Mouse (Mus musculus): ENCODE measurements around the gene Lsp1.

The Lsp1 gene

GRCm38 (mm10) chr7:142444171-142444570 is 16.4 kb upstream of the Lsp1 start:
- no peak for DNase-seq (ENCODE audit: low spot score in 2 of 2)

GRCm38 (mm10) chr7:142445324-142445723 is 15.3 kb upstream of the Lsp1 start:
- DNase-seq (ENCODE audit: low spot score in 2 of 2): no peak

- no peak for DNase-seq (ENCODE audit: low spot score in 2 of 2)
Observed at GRCm38 (mm10) chr7:142446264-142446663, 14.3 kb upstream of the Lsp1 start.

GRCm38 (mm10) chr7:142449038-142449617 is 11.5 kb upstream of the Lsp1 start:
- DNase-seq (ENCODE audit: low spot score in 2 of 2): no peak

GRCm38 (mm10) chr7:142454706-142455105 is 5.9 kb upstream of the Lsp1 start:
- no peak for DNase-seq (ENCODE audit: low spot score in 2 of 2)

- no peak for DNase-seq (ENCODE audit: low spot score in 2 of 2)
Observed at GRCm38 (mm10) chr7:142455251-142455650, 5.4 kb upstream of the Lsp1 start.

- DNase-seq (ENCODE audit: low spot score in 2 of 2): no peak
Observed at GRCm38 (mm10) chr7:142456806-142457205, 3.8 kb upstream of the Lsp1 start.

GRCm38 (mm10) chr7:142457227-142457811 is 3.3 kb upstream of the Lsp1 start:
- DNase-seq (ENCODE audit: low spot score in 2 of 2): no peak

GRCm38 (mm10) chr7:142458026-142458425 is 2.6 kb upstream of the Lsp1 start:
- DNase-seq (ENCODE audit: low spot score in 2 of 2): no peak

- DNase-seq (ENCODE audit: low spot score in 2 of 2): no peak
Observed at GRCm38 (mm10) chr7:142458676-142459298, 1.8 kb upstream of the Lsp1 start.

GRCm38 (mm10) chr7:142459299-142459691 is 1.3 kb upstream of the Lsp1 start:
- no peak for DNase-seq (ENCODE audit: low spot score in 2 of 2)

- DNase-seq (ENCODE audit: low spot score in 2 of 2): no peak
Observed at GRCm38 (mm10) chr7:142461446-142461845, 837 bp downstream of the Lsp1 start.

- DNase-seq (ENCODE audit: low spot score in 2 of 2): no peak
Observed at GRCm38 (mm10) chr7:142462190-142462589, 1.6 kb downstream of the Lsp1 start.

GRCm38 (mm10) chr7:142462594-142463078 is 2.0 kb downstream of the Lsp1 start:
- no peak for DNase-seq (ENCODE audit: low spot score in 2 of 2)

- DNase-seq (ENCODE audit: low spot score in 2 of 2): no peak
Observed at GRCm38 (mm10) chr7:142470171-142470691, 9.6 kb downstream of the Lsp1 start.

- DNase-seq (ENCODE audit: low spot score in 2 of 2): no peak
Observed at GRCm38 (mm10) chr7:142470808-142471413, 10.3 kb downstream of the Lsp1 start.

GRCm38 (mm10) chr7:142471414-142471861 is 10.8 kb downstream of the Lsp1 start:
- DNase-seq (ENCODE audit: low spot score in 2 of 2): no peak

GRCm38 (mm10) chr7:142471884-142472570 is 11.4 kb downstream of the Lsp1 start:
- DNase-seq (ENCODE audit: low spot score in 2 of 2): no peak

- DNase-seq (ENCODE audit: low spot score in 2 of 2): no peak
Observed at GRCm38 (mm10) chr7:142472936-142473335, 12.3 kb downstream of the Lsp1 start.

GRCm38 (mm10) chr7:142473476-142473875 is 12.9 kb downstream of the Lsp1 start:
- no peak for DNase-seq (ENCODE audit: low spot score in 2 of 2)

GRCm38 (mm10) chr7:142474799-142475198 is 14.2 kb downstream of the Lsp1 start:
- no peak for DNase-seq (ENCODE audit: low spot score in 2 of 2)

GRCm38 (mm10) chr7:142475641-142476040 is 15.0 kb downstream of the Lsp1 start:
- no peak for DNase-seq (ENCODE audit: low spot score in 2 of 2)

All from frontal cortex, postnatal 25 days (tissue).